Mouse (Mus musculus) adrenal gland, adult 10 weeks (tissue): Measurements from ENCODE around the gene Gm40460. TPM values are rescaled to one million over a fixed set of nuclear protein-coding genes. Genes with fewer than 3 reads are reported as not detected.

Source experiments
- polyA plus RNA-seq: library from polyadenylated mRNA; stranded (reverse); fragments of 350-450 nt; fragmentation: Illumina TruSeq; extraction: RNeasy Lipid Tissue Mini Kit (QIAGEN cat#74804); gene quantifications from one replicate; pipeline ENCODE4 v1.2.3, GENCODE M21; 2014; ENCODE audit warnings: low read depth, low replicate concordance

Gene Gm40460
- polyA plus RNA-seq, result not detected

DNA sequence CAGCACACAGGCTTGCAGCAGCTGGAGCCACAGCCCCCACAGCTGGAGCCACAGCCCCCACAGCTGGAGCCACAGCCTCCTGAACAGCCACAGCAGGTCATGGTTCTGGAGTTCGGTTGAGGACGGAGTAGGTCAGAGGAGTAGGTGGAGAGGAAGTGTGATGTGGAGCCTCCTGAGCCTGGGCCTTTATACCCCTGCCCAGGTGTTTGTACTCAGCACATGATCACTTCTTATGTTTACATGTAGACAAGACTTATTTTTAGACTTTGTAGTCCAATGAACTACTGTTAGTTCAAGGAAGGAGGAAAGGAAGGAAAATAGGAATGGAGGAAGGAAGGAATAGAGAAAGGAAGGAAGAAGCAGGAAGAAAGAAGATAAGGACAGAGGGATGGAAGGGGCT, at the start of gene Gm40460:
Gm40460 (minus strand) TSS at position 101 of the 400 bp plus-strand sequence.

DNA sequence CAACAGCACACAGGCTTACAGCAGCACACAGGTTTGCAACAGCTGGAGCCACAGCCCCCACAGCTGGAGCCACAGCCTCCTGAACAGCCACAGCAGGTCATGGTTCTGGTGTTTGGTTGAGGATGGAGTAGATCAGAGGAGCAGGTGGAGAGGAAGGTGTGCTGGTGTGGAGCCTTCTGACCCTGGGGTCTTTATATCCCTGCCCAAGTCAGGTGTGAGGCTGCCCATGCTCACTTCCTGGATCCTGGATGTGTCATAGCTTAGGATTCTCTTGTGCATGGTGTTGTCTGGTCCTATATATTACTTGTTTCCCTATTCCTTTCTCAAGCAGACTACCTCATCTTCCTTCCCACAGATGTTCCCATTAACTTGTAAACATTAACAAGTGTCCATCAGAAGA, 33.4 kb upstream of the Gm40460 start, which contains the start of gene Gm4559:
Gm4559 (minus strand) TSS at position 101 of the 400 bp plus-strand sequence.

DNA sequence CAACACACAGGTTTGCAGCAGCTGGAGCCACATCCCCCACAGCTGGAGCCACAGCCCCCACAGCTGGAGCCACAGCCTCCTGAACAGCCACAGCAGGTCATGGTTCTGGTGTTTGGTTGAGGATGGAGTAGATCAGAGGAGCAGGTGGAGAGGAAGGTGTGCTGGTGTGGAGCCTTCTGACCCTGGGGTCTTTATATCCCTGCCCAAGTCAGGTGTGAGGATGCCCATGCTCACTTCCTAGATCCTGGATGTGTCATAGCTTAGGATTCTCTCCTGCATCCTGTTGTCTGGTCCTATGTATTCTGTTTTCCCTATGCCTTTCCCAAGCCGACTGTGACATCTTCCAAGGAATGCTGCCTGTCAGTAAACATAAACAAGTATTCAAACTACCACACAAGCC, 17.4 kb upstream of the Gm40460 start, which contains the start of gene Gm2431:
Gm2431 (minus strand) TSS at position 101 of the 400 bp plus-strand sequence.

DNA sequence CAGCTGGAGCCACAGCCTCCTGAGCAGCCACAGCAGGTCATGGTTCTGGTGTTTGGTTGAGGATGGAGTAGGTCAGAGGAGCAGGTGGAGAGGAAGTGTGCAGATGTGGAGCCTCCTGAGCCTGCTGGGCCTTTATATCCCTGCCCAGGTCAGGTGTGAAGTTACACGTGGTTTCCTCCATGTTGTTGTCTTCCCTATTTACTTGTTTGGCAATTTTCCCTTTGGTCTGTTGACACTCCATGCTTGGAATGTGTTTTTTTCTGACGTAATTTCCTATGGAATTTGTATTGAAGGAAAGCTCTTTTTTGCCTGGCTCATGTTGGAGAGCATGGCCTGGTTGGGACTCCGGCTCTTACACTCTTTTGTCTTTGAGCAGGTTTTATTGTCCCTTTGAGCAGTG, 11.0 kb downstream of the Gm40460 start, which contains the start of gene Krtap5-5:
Krtap5-5 (minus strand) TSS at position 101 of the 400 bp plus-strand sequence.

DNA sequence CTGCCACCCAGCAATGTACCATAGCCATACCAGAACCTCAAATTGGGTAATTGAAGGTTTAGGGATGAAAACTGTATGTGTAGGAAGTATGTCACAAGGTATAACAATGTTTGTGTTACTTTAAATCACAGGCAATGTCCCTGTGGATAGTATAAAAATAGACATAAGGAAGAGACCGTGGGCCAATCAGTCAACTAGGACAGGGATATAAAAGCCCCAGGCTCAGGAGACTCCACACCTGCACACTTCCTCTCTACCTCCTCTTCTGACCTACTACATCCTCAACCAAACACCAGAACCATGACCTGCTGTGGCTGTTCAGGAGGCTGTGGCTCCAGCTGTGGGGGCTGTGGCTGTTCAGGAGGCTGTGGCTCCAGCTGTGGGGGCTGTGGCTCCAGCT, 29.3 kb downstream of the Gm40460 start, which contains the start of gene Gm7579:
Gm7579 (plus strand) TSS at position 301 of the 400 bp plus-strand sequence.

DNA sequence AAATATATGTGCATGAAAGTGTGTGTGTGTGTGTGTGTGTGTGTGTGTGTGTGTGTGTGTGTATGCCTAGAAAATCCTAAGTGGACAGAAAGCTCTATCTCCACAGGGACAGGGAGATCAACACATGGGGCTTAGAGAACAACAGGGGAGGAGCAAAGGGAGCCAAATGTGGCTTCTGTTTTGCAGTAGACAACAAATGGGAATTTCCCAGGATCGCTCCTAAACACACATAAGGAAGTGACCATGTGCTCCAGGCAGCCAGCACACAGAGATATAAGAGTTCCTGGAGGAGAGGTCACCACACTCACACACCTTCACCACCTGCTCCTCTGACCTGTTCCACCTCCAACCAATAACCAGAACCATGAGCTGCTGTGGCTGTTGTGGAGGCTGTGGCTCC, 39.8 kb downstream of the Gm40460 start, which contains the start of gene Krtap5-3:
Krtap5-3 (plus strand) TSS at position 301 of the 400 bp plus-strand sequence.

Other genes starting within 250 kb of the Gm40460 start
- gene Mob2, start 180.0 kb downstream of the Gm40460 start, polyA plus RNA-seq, result 13.5 TPM
- 2.4 TPM for gene Dusp8, start 145.2 kb downstream of the Gm40460 start, polyA plus RNA-seq
- gene Gm45618, start 120.3 kb downstream of the Gm40460 start, polyA plus RNA-seq, result not detected
- not detected for gene Gm39115, start 105.0 kb downstream of the Gm40460 start, polyA plus RNA-seq
- not detected for gene Gm45337, start 96.5 kb downstream of the Gm40460 start, polyA plus RNA-seq
- not detected for gene Gm29735, start 84.0 kb downstream of the Gm40460 start, polyA plus RNA-seq
- gene Gm4553, start 75.3 kb downstream of the Gm40460 start, polyA plus RNA-seq, result not detected
- not detected for gene Krtap5-2, start 65.1 kb downstream of the Gm40460 start, polyA plus RNA-seq
- gene Gm10153, start 50.7 kb downstream of the Gm40460 start, polyA plus RNA-seq, result not detected
- gene Krtap5-3, start 39.7 kb downstream of the Gm40460 start, polyA plus RNA-seq, result not detected
- not detected for gene Gm7579, start 29.2 kb downstream of the Gm40460 start, polyA plus RNA-seq
- gene Krtap5-5, start 11.1 kb downstream of the Gm40460 start, polyA plus RNA-seq, result not detected
- not detected for gene Gm2431, start 17.3 kb upstream of the Gm40460 start, polyA plus RNA-seq
- not detected for gene Gm4559, start 33.3 kb upstream of the Gm40460 start, polyA plus RNA-seq
- not detected for gene Krtap5-1, start 56.0 kb upstream of the Gm40460 start, polyA plus RNA-seq
- gene Krtap5-4, start 62.5 kb upstream of the Gm40460 start, polyA plus RNA-seq, result not detected
- gene Ifitm10, start 132.7 kb upstream of the Gm40460 start, polyA plus RNA-seq, result not detected
- gene Gm49369, start 141.6 kb upstream of the Gm40460 start, polyA plus RNA-seq, result 31.1 TPM
- gene Ctsd, start 147.0 kb upstream of the Gm40460 start, polyA plus RNA-seq, result 97.6 TPM
- gene Syt8, start 193.8 kb upstream of the Gm40460 start, polyA plus RNA-seq, result not detected
- 4.4 TPM for gene Tnni2, start 200.7 kb upstream of the Gm40460 start, polyA plus RNA-seq
- 3.0 TPM for gene Lsp1, start 219.7 kb upstream of the Gm40460 start, polyA plus RNA-seq